Mouse (Mus musculus) 3134 (cell line): ENCODE measurements around the gene Nckap1l.

ENCODE experiments used
- DNase-seq: peaks from one replicate; pipeline ENCODE4 v3.0.0-alpha.2; 2011; ENCODE audit warnings: low spot score; ENCODE audit not compliant: insufficient read length; ENCODE audit errors: extremely low read depth

Nckap1l gene

DNA sequence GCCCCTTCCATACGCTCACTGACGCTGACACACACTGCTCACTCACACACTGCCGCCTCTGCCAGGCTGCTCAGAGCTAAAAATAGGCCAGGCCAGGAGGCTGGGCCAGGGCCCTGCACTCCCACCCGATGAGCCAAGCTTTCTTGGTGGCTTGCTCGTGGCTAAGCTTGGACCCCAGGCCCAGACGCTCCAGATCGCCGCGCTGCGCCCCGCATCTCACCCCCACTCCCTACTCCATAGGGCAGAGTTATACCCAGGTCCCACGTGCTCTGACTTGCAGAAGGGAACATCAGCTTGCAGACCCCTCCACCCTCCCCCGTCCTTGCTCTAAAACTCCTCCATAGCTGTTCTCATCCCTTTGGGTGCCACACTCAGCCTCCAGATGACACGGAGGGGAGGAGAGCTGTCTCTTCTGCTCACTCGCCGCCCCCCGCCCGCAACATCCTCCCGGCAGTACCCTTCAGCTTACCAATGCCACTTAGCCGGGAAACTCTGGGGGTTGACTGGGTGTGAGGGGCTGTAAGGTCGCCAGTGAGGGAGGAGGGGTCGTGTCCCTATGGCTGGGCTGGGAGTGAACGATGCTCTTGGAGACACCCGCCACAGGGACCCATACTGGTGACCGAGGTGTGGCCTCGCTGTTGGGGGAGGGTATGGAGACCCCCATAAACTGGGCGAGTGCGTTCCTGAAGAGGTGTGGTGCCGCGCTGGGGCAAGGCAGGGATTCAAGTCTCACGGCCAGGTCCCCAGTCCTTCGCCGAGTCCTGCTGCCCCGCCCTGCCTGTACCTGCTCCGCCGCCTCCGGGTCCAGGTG is 83.6 kb downstream of the Nckap1l start:
- no peak for DNase-seq

DNA sequence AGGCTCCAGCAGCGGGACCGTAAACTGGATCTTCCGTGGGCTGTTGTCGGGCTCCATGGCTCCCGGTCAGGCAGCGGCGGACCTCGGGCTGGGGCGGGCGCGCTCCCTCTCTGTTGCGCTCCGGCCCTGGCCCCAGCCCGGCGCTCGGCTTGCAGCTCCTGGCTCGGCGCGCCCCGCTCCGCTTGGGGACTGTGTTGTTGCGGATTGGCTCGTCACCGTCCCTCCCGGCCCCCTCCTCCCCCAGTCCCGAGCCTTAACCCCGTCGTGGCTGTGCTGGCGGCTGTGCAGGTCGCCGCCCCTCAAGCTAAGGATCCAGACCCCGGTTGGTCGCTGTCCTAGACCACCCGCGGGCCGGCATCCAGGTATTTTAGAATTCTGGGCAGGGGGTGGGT is 84.2 kb downstream of the Nckap1l start, which contains the start of gene Ppp1r1a:
Ppp1r1a (minus strand) TSS at position 182 of the 392 bp plus-strand sequence.
- no peak for DNase-seq

DNA sequence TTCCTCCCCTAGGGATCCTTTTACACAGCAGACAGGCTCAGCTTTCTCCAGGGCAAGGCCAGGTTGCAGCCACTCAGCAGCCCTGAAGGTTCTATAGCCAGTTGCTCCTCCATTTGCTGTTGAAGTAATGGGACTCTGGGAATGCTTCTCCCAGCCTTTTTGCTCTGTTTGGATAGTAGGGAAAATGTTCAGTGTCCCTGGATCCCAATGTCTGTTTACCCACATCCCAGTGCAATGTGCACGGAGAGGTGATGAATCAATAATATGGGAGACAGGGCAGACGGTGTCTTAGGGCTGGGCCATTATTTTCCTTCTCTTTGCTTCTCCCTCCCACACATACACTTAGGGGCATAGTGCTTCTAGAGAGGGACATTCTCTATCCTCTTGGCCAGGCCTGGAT is 85.7 kb downstream of the Nckap1l start:
- DNase-seq: no peak

DNA sequence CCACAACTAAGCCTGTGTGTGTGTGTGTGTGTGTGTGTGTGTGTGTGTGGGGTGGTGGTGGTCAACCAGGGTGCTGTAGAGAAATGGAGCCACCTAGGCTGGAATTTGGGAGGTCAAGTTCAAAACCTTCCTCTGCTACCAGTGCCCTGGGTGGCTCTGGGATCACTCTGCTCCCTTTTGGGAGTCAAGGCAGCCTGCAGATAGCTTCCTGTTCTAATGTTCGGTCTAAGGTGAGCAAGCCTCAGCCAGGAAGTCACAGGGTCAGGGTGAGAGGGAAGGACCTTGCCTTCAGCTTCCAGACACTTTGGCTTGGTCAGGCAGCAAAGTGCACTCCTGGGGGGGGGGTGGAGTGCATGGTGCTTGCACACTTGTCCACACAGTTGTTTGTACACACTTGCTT is 87.1 kb downstream of the Nckap1l start:
- no peak for DNase-seq

DNA sequence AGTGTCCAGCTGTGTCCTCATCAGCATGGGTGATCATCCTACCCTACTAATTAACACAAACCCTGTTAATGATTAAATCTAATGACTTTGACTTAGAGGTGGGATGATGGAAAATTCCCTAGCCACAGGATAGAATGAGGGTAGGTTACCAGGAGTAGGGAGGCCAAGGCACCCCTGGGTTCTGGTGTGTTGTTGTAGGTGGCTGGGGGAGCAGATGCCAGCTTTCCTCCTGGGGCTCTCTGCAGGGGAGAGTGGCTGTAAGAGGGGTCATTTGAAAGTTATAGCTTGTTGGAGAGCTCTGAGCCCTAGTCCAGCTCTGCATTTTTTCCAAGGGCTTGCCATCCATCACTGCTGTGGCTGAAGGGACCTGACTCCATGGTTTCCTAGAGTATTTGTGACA is 88.9 kb downstream of the Nckap1l start:
- no peak for DNase-seq

DNA sequence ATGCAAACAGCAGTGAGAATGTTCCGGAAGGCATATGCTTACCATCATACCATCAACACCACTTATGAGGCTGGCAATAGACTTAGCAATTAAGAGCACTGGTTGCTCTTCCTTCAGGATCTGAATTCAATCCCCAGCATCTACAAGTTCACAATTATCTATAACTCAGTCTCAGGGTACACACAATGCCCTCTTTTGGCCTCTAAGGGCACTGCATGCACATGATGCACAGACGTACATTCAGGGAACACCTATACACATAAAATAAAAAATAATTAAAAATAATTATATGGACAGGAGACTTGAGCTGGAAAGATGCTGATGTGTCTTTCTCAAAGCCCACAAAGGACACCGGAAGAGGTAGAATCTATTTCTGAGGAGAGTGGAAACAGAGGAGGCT is 94.4 kb downstream of the Nckap1l start:
- no peak for DNase-seq
